Mouse (Mus musculus): ENCODE data around the gene Gm26920. TPM values are rescaled to one million over a fixed set of nuclear protein-coding genes. Genes with fewer than 3 reads are reported as not detected.

Gm26920 gene
- polyA plus RNA-seq, 1 experiment from 2014 or later, result 2.0 TPM

- Histone ChIP-seq H3K4me3 (ENCODE audit: low read depth, low read length) (no peak overlapping the region), H3K9me3 (ENCODE audit: low read depth, low read length) (peaks cover 7% of the 10 kb centered on the region; the same call in 1 of the 2 replicates), H3K27ac (ENCODE audit: low read depth) (no peak overlapping the region), H3K4me1 (ENCODE audit: insufficient read depth) (no peaks in the 10 kb centered on the region), H3K27me3 (ENCODE audit: insufficient read depth, low read length) (no peaks in the 10 kb centered on the region), H3K9ac (no peak overlapping the region), H3K36me3 (ENCODE audit: insufficient read depth) (no peaks in the 10 kb centered on the region), H3K4me2 (no peak overlapping the region)
- 90% methylated on average over 5 of the region's 5 CpGs for WGBS
- DNase-seq (no peak), ATAC-seq (ENCODE audit: insufficient read depth) (no peak)
- no peak for TF ChIP-seq CTCF (IDR thresholded peaks at IDR 0.05; ENCODE audit: low read depth)
Observed at GRCm38 (mm10) chr7:30116076-30116475, 25.9 kb upstream of the Gm26920 start.

- 94% methylated on average over 13 of the region's 13 CpGs for WGBS
- Histone ChIP-seq H3K27me3 (ENCODE audit: insufficient read depth, low read length) (no peaks in the 10 kb centered on the region), H3K9ac (no peak overlapping the region), H3K27ac (ENCODE audit: low read depth) (no peak overlapping the region), H3K9me3 (ENCODE audit: low read depth, low read length) (peaks cover 18% of the 10 kb centered on the region), H3K4me3 (ENCODE audit: low read depth, low read length) (no peak overlapping the region), H3K36me3 (ENCODE audit: insufficient read depth) (peaks cover 59% of the 10 kb centered on the region), H3K4me1 (ENCODE audit: insufficient read depth) (no peaks in the 10 kb centered on the region), H3K4me2 (no peak overlapping the region)
- no peak for DNase-seq
- ATAC-seq (ENCODE audit: insufficient read depth), result no peak
- no peak for TF ChIP-seq CTCF (IDR thresholded peaks at IDR 0.05; ENCODE audit: low read depth)
Observed at GRCm38 (mm10) chr7:30099297-30099696, 9.1 kb upstream of the Gm26920 start.

- TF ChIP-seq CTCF (IDR thresholded peaks at IDR 0.05; ENCODE audit: low read depth), result no peak
- no peaks in the 10 kb centered on the region for H3K4me1 ChIP-seq (ENCODE audit: insufficient read depth)
- peaks cover 26% of the 10 kb centered on the region for H3K36me3 ChIP-seq (ENCODE audit: insufficient read depth)
- H3K27me3 ChIP-seq (ENCODE audit: insufficient read depth, low read length), result no peaks in the 10 kb centered on the region
- peak overlapping the region; percentile 79 for H3K4me2 ChIP-seq
- peak overlapping the region; percentile 95 for H3K27ac ChIP-seq (ENCODE audit: low read depth)
- H3K9ac ChIP-seq, result peak overlapping the region; percentile 71
- WGBS, result 3% methylated on average over 5 of the region's 5 CpGs
- peak overlapping the region; percentile 51 for H3K4me3 ChIP-seq (ENCODE audit: low read depth, low read length)
- no peak for ATAC-seq (ENCODE audit: insufficient read depth)
- H3K9me3 ChIP-seq (ENCODE audit: low read depth, low read length), result no peaks in the 10 kb centered on the region
- peak; percentile 52 for DNase-seq
Observed at GRCm38 (mm10) chr7:30095551-30096125, 5.4 kb upstream of the Gm26920 start.

- H3K36me3 ChIP-seq (ENCODE audit: insufficient read depth), result peaks cover 18% of the 10 kb centered on the region
- peak; percentile 83 for ATAC-seq (ENCODE audit: insufficient read depth)
- WGBS, result under 1% methylated on average over 26 of the region's 26 CpGs
Observed at GRCm38 (mm10) chr7:30094646-30095429, 4.6 kb upstream of the Gm26920 start, which contains the start of gene Zfp260. Zfp260 (plus strand) TSS chr7:30094777.

GRCm38 (mm10) chr7:30093918-30094415 is 3.8 kb upstream of the Gm26920 start:
- peak overlapping the region; percentile 71; the same call in 1 of the 2 replicates for H3K9ac ChIP-seq
- no peaks in the 10 kb centered on the region for H3K9me3 ChIP-seq (ENCODE audit: low read depth, low read length)
- ATAC-seq (ENCODE audit: insufficient read depth) (no peak), DNase-seq (no peak)
- WGBS, result 71% methylated on average over 6 of the region's 6 CpGs
- peaks cover 10% of the 10 kb centered on the region for H3K36me3 ChIP-seq (ENCODE audit: insufficient read depth)
- TF ChIP-seq CTCF (IDR thresholded peaks at IDR 0.05; ENCODE audit: low read depth), result no peak
- 0 out of 2 replicates have a peak overlapping the region, but pooled peaks have one; percentile 42 for H3K27ac ChIP-seq (ENCODE audit: low read depth)
- H3K4me2 ChIP-seq, result peak overlapping the region; percentile 79
- peak overlapping the region; percentile 51 for H3K4me3 ChIP-seq (ENCODE audit: low read depth, low read length)
- 0 out of 2 replicates have a peak, but pooled peaks cover 4% of the 10 kb centered on the region for H3K4me1 ChIP-seq (ENCODE audit: insufficient read depth)
- no peaks in the 10 kb centered on the region for H3K27me3 ChIP-seq (ENCODE audit: insufficient read depth, low read length)

More at GRCm38 (mm10) chr7:30094646-30095429, 4.6 kb upstream of the Gm26920 start, which contains the start of gene Zfp260:
- H3K27ac ChIP-seq (ENCODE audit: low read depth), result peak within 1 kb of the TSS; percentile 95
- H3K9me3 ChIP-seq (ENCODE audit: low read depth, low read length), result no peaks in the 10 kb centered on the region
- H3K9ac ChIP-seq, result peak within 1 kb of the TSS; percentile 71
- H3K4me3 ChIP-seq (ENCODE audit: low read depth, low read length), result peak within 1 kb of the TSS; percentile 51
- no peaks in the 10 kb centered on the region for H3K4me1 ChIP-seq (ENCODE audit: insufficient read depth)
- DNase-seq, result peak; percentile 97
- peak within 1 kb of the TSS; percentile 79 for H3K4me2 ChIP-seq
- H3K27me3 ChIP-seq (ENCODE audit: insufficient read depth, low read length), result no peaks in the 10 kb centered on the region
- TF ChIP-seq CTCF (IDR thresholded peaks at IDR 0.05; ENCODE audit: low read depth), result peak; percentile 44

GRCm38 (mm10) chr7:30092666-30093065 is 2.5 kb upstream of the Gm26920 start:
- Histone ChIP-seq H3K4me3 (ENCODE audit: low read depth, low read length) (no peak overlapping the region), H3K36me3 (ENCODE audit: insufficient read depth) (peaks cover 3% of the 10 kb centered on the region; the same call in 1 of the 2 replicates), H3K27me3 (ENCODE audit: insufficient read depth, low read length) (no peaks in the 10 kb centered on the region), H3K4me2 (no peak overlapping the region), H3K9me3 (ENCODE audit: low read depth, low read length) (no peaks in the 10 kb centered on the region), H3K27ac (ENCODE audit: low read depth) (no peak overlapping the region), H3K9ac (no peak overlapping the region), H3K4me1 (ENCODE audit: insufficient read depth) (0 out of 2 replicates have a peak, but pooled peaks cover 4% of the 10 kb centered on the region)
- DNase-seq (no peak), ATAC-seq (ENCODE audit: insufficient read depth) (no peak)
- 75% methylated on average over 9 of the region's 9 CpGs for WGBS
- TF ChIP-seq CTCF (IDR thresholded peaks at IDR 0.05; ENCODE audit: low read depth), result no peak
